Mouse (Mus musculus): ENCODE measurements around the gene Dusp1.

Gene Dusp1

GRCm38 (mm10) chr17:26583606-26584005, 21.7 kb upstream of the Dusp1 start:
- DNase-seq: no peak

- no peak for DNase-seq
These were observed 21.1 kb upstream of the Dusp1 start for GRCm38 (mm10) chr17:26583056-26583455.

- no peak for DNase-seq
These were observed 20.4 kb upstream of the Dusp1 start for GRCm38 (mm10) chr17:26582297-26582696.

GRCm38 (mm10) chr17:26580873-26581401, 19.0 kb upstream of the Dusp1 start:
- DNase-seq: no peak

- no peak for DNase-seq
These were observed 17.5 kb upstream of the Dusp1 start for GRCm38 (mm10) chr17:26579396-26579795.

- no peak for DNase-seq
These were observed 16.8 kb upstream of the Dusp1 start for GRCm38 (mm10) chr17:26578771-26579170.

- DNase-seq: no peak
These were observed 16.2 kb upstream of the Dusp1 start for GRCm38 (mm10) chr17:26578162-26578561.

GRCm38 (mm10) chr17:26577309-26577708, 15.4 kb upstream of the Dusp1 start:
- no peak for DNase-seq

- DNase-seq: no peak
These were observed 14.9 kb upstream of the Dusp1 start for GRCm38 (mm10) chr17:26576833-26577232.

GRCm38 (mm10) chr17:26575786-26576690, 14.1 kb upstream of the Dusp1 start:
- peak; percentile 65 for DNase-seq

GRCm38 (mm10) chr17:26574701-26575100, 12.8 kb upstream of the Dusp1 start:
- no peak for DNase-seq

GRCm38 (mm10) chr17:26574118-26574517, 12.2 kb upstream of the Dusp1 start:
- DNase-seq: no peak

- no peak for DNase-seq
These were observed 10.3 kb upstream of the Dusp1 start for GRCm38 (mm10) chr17:26572265-26572664.

GRCm38 (mm10) chr17:26571377-26571776, 9.4 kb upstream of the Dusp1 start:
- no peak for DNase-seq

GRCm38 (mm10) chr17:26570651-26571118, 8.8 kb upstream of the Dusp1 start:
- no peak for DNase-seq

- no peak for DNase-seq
These were observed 7.8 kb upstream of the Dusp1 start for GRCm38 (mm10) chr17:26569594-26570350.

GRCm38 (mm10) chr17:26567818-26568173, 5.9 kb upstream of the Dusp1 start:
- no peak for DNase-seq

GRCm38 (mm10) chr17:26567142-26567817, 5.4 kb upstream of the Dusp1 start:
- no peak for DNase-seq

- no peak for DNase-seq
These were observed 2.5 kb upstream of the Dusp1 start for GRCm38 (mm10) chr17:26564439-26564838.

GRCm38 (mm10) chr17:26563476-26563875, 1.5 kb upstream of the Dusp1 start:
- DNase-seq: no peak

- DNase-seq: no peak
These were observed 364 bp upstream of the Dusp1 start for GRCm38 (mm10) chr17:26562292-26562691.

- peak; percentile 93 for DNase-seq
These were observed 663 bp downstream of the Dusp1 start, which contains the start of gene Ergic1 for GRCm38 (mm10) chr17:26561290-26561640. TSS of gene Ergic1 (plus strand) at chr17:26561489.
